Mouse (Mus musculus) megakaryocyte, embryonic 14.5 days (primary cell): ENCODE results near the gene Pih1d1.

Experiments
- FLI1 ChIP-seq: IDR thresholded peaks from 2 replicates; pipeline ENCODE4 v1.6.1; 2012; ENCODE audit warnings: low read length, inconsistent platforms, mixed read lengths
- GATA1 ChIP-seq: IDR thresholded peaks from 3 replicates; pipeline ENCODE4 v1.6.1; 2012; ENCODE audit warnings: mixed read lengths, low read length, inconsistent platforms, borderline replicate concordance

GRCm38 (mm10) chr7:45183672-45184071 is 29.6 kb downstream of the Pih1d1 start:
- TF ChIP-seq GATA1 (no peak), FLI1 (no peak)
